Mouse (Mus musculus): Measurements from ENCODE around the gene Usp29.
"Not testable (repeated sequence)": the region's sequence is repeated elsewhere in the genome, so short reads cannot be mapped to it uniquely, and the experiment has no call there.

Usp29 gene

GRCm38 (mm10) chr7:6736060-6736459, 5.7 kb downstream of the Usp29 start:
- no peak for DNase-seq (ENCODE audit: low read depth, low spot score)
- H3K36me3 ChIP-seq (ENCODE audit: control insufficient read depth, insufficient read depth, low read length, poor library complexity, severe bottlenecking), result no peaks in the 10 kb centered on the region
- H3K27me3 ChIP-seq (ENCODE audit: control insufficient read depth, insufficient read depth, low read length, poor library complexity, severe bottlenecking), result no peaks in the 10 kb centered on the region

GRCm38 (mm10) chr7:6744281-6744904, 14.0 kb downstream of the Usp29 start:
- DNase-seq (ENCODE audit: low read depth, low spot score), result no peak
- Histone ChIP-seq H3K27me3 (ENCODE audit: control insufficient read depth, insufficient read depth, low read length, poor library complexity, severe bottlenecking) (no peaks in the 10 kb centered on the region), H3K36me3 (ENCODE audit: control insufficient read depth, insufficient read depth, low read length, poor library complexity, severe bottlenecking) (no peaks in the 10 kb centered on the region)

- Histone ChIP-seq H3K36me3 (ENCODE audit: control insufficient read depth, insufficient read depth, low read length, poor library complexity, severe bottlenecking) (no peaks in the 10 kb centered on the region), H3K27me3 (ENCODE audit: control insufficient read depth, insufficient read depth, low read length, poor library complexity, severe bottlenecking) (no peaks in the 10 kb centered on the region)
- DNase-seq (ENCODE audit: low read depth, low spot score), result no peak
These were observed 18.8 kb downstream of the Usp29 start for GRCm38 (mm10) chr7:6749196-6749595.

GRCm38 (mm10) chr7:6753440-6753839, 23.1 kb downstream of the Usp29 start:
- Histone ChIP-seq H3K27me3 (ENCODE audit: control insufficient read depth, insufficient read depth, low read length, poor library complexity, severe bottlenecking) (no peaks in the 10 kb centered on the region), H3K36me3 (ENCODE audit: control insufficient read depth, insufficient read depth, low read length, poor library complexity, severe bottlenecking) (no peaks in the 10 kb centered on the region)
- no peak for DNase-seq (ENCODE audit: low read depth, low spot score)

GRCm38 (mm10) chr7:6756777-6757291, 26.5 kb downstream of the Usp29 start:
- Histone ChIP-seq H3K27me3 (ENCODE audit: control insufficient read depth, insufficient read depth, low read length, poor library complexity, severe bottlenecking) (no peaks in the 10 kb centered on the region), H3K36me3 (ENCODE audit: control insufficient read depth, insufficient read depth, low read length, poor library complexity, severe bottlenecking) (no peaks in the 10 kb centered on the region)
- DNase-seq (ENCODE audit: low read depth, low spot score), result no peak

GRCm38 (mm10) chr7:6759698-6760097, 29.3 kb downstream of the Usp29 start:
- DNase-seq (ENCODE audit: low read depth, low spot score), result no peak
- Histone ChIP-seq H3K27me3 (ENCODE audit: control insufficient read depth, insufficient read depth, low read length, poor library complexity, severe bottlenecking) (no peaks in the 10 kb centered on the region), H3K36me3 (ENCODE audit: control insufficient read depth, insufficient read depth, low read length, poor library complexity, severe bottlenecking) (no peaks in the 10 kb centered on the region)

GRCm38 (mm10) chr7:6760170-6760569, 29.8 kb downstream of the Usp29 start:
- no peak for DNase-seq (ENCODE audit: low read depth, low spot score)
- Histone ChIP-seq H3K27me3 (ENCODE audit: control insufficient read depth, insufficient read depth, low read length, poor library complexity, severe bottlenecking) (no peaks in the 10 kb centered on the region), H3K36me3 (ENCODE audit: control insufficient read depth, insufficient read depth, low read length, poor library complexity, severe bottlenecking) (no peaks in the 10 kb centered on the region)

GRCm38 (mm10) chr7:6765240-6765639, 34.9 kb downstream of the Usp29 start:
- no peak for DNase-seq (ENCODE audit: low read depth, low spot score)
- no peaks in the 10 kb centered on the region for H3K27me3 ChIP-seq (ENCODE audit: control insufficient read depth, insufficient read depth, low read length, poor library complexity, severe bottlenecking)
- no peaks in the 10 kb centered on the region for H3K36me3 ChIP-seq (ENCODE audit: control insufficient read depth, insufficient read depth, low read length, poor library complexity, severe bottlenecking)

GRCm38 (mm10) chr7:6770286-6770685, 39.9 kb downstream of the Usp29 start:
- DNase-seq (ENCODE audit: low read depth, low spot score), result no peak
- Histone ChIP-seq H3K36me3 (ENCODE audit: control insufficient read depth, insufficient read depth, low read length, poor library complexity, severe bottlenecking) (no peaks in the 10 kb centered on the region), H3K27me3 (ENCODE audit: control insufficient read depth, insufficient read depth, low read length, poor library complexity, severe bottlenecking) (no peaks in the 10 kb centered on the region)

- H3K27me3 ChIP-seq (ENCODE audit: control insufficient read depth, insufficient read depth, low read length, poor library complexity, severe bottlenecking); H3K36me3 ChIP-seq (ENCODE audit: control insufficient read depth, insufficient read depth, low read length, poor library complexity, severe bottlenecking); DNase-seq (ENCODE audit: low read depth, low spot score): not testable (repeated sequence)
These were observed 43.6 kb downstream of the Usp29 start for GRCm38 (mm10) chr7:6773865-6774413.

GRCm38 (mm10) chr7:6776314-6777059, 46.1 kb downstream of the Usp29 start:
- H3K27me3 ChIP-seq (ENCODE audit: control insufficient read depth, insufficient read depth, low read length, poor library complexity, severe bottlenecking), result no peaks in the 10 kb centered on the region
- DNase-seq (ENCODE audit: low read depth, low spot score), result no peak
- no peaks in the 10 kb centered on the region for H3K36me3 ChIP-seq (ENCODE audit: control insufficient read depth, insufficient read depth, low read length, poor library complexity, severe bottlenecking)

- H3K27me3 ChIP-seq (ENCODE audit: control insufficient read depth, insufficient read depth, low read length, poor library complexity, severe bottlenecking), result no peaks in the 10 kb centered on the region
- no peaks in the 10 kb centered on the region for H3K36me3 ChIP-seq (ENCODE audit: control insufficient read depth, insufficient read depth, low read length, poor library complexity, severe bottlenecking)
- DNase-seq (ENCODE audit: low read depth, low spot score), result no peak
These were observed 46.7 kb downstream of the Usp29 start for GRCm38 (mm10) chr7:6777107-6777506.

GRCm38 (mm10) chr7:6777689-6778088, 47.3 kb downstream of the Usp29 start:
- no peak for DNase-seq (ENCODE audit: low read depth, low spot score)
- Histone ChIP-seq H3K27me3 (ENCODE audit: control insufficient read depth, insufficient read depth, low read length, poor library complexity, severe bottlenecking) (no peaks in the 10 kb centered on the region), H3K36me3 (ENCODE audit: control insufficient read depth, insufficient read depth, low read length, poor library complexity, severe bottlenecking) (no peaks in the 10 kb centered on the region)

- no peak for DNase-seq (ENCODE audit: low read depth, low spot score)
- H3K36me3 ChIP-seq (ENCODE audit: control insufficient read depth, insufficient read depth, low read length, poor library complexity, severe bottlenecking), result no peaks in the 10 kb centered on the region
- no peaks in the 10 kb centered on the region for H3K27me3 ChIP-seq (ENCODE audit: control insufficient read depth, insufficient read depth, low read length, poor library complexity, severe bottlenecking)
These were observed 48.8 kb downstream of the Usp29 start for GRCm38 (mm10) chr7:6779172-6779571.

GRCm38 (mm10) chr7:6781541-6781940, 51.2 kb downstream of the Usp29 start:
- no peaks in the 10 kb centered on the region for H3K27me3 ChIP-seq (ENCODE audit: control insufficient read depth, insufficient read depth, low read length, poor library complexity, severe bottlenecking)
- H3K36me3 ChIP-seq (ENCODE audit: control insufficient read depth, insufficient read depth, low read length, poor library complexity, severe bottlenecking), result no peaks in the 10 kb centered on the region
- no peak for DNase-seq (ENCODE audit: low read depth, low spot score)

All from splenic B cell, adult 2 months (primary cell).